Mouse (Mus musculus): ENCODE data around the gene Add2. TPM values are rescaled to one million over a fixed set of nuclear protein-coding genes. Genes with fewer than 3 reads are reported as not detected.

Gene Add2
- polyA plus RNA-seq, 1 experiment from 2014 or later: 94.7 TPM

GRCm38 (mm10) chr6:86103614-86104013, 75.1 kb downstream of the Add2 start:
- peaks cover 39% of the 10 kb centered on the region for H3K36me3 ChIP-seq (ENCODE audit: control insufficient read depth, insufficient read depth, low read length)
- WGBS: 81% methylated on average over 4 of the region's 4 CpGs

GRCm38 (mm10) chr6:86104719-86105118, 76.2 kb downstream of the Add2 start:
- Histone ChIP-seq H3K4me3 (ENCODE audit: low read depth, low read length) (no peak overlapping the region), H3K4me1 (ENCODE audit: control insufficient read depth, insufficient read depth, low read length) (0 out of 2 replicates have a peak, but pooled peaks cover 3% of the 10 kb centered on the region), H3K4me2 (ENCODE audit: low read depth, low read length) (no peak overlapping the region), H3K9me3 (ENCODE audit: control insufficient read depth, low read length) (no peaks in the 10 kb centered on the region), H3K27ac (ENCODE audit: low read depth, low read length) (no peak overlapping the region), H3K27me3 (ENCODE audit: control insufficient read depth, insufficient read depth, low read length) (no peaks in the 10 kb centered on the region), H3K36me3 (ENCODE audit: control insufficient read depth, insufficient read depth, low read length) (peaks cover 47% of the 10 kb centered on the region), H3K9ac (replicated peaks; ENCODE audit: low read depth, low read length) (no peak overlapping the region)
- WGBS: 77% methylated on average over 4 of the region's 4 CpGs
- no peak for ATAC-seq (ENCODE audit: low read depth)

More at GRCm38 (mm10) chr6:86103614-86104013, 75.1 kb downstream of the Add2 start:
- no peak overlapping the region for H3K9ac ChIP-seq (replicated peaks; ENCODE audit: low read depth, low read length)
- no peak overlapping the region for H3K4me2 ChIP-seq (ENCODE audit: low read depth, low read length)
- H3K27me3 ChIP-seq (ENCODE audit: control insufficient read depth, insufficient read depth, low read length): no peaks in the 10 kb centered on the region
- H3K4me1 ChIP-seq (ENCODE audit: control insufficient read depth, insufficient read depth, low read length): 0 out of 2 replicates have a peak, but pooled peaks cover 3% of the 10 kb centered on the region
- no peak for ATAC-seq (ENCODE audit: low read depth)
- H3K9me3 ChIP-seq (ENCODE audit: control insufficient read depth, low read length): no peaks in the 10 kb centered on the region
- no peak overlapping the region for H3K4me3 ChIP-seq (ENCODE audit: low read depth, low read length)
- H3K27ac ChIP-seq (ENCODE audit: low read depth, low read length): no peak overlapping the region

GRCm38 (mm10) chr6:86106045-86106444, 77.6 kb downstream of the Add2 start:
- H3K27ac ChIP-seq (ENCODE audit: low read depth, low read length): no peak overlapping the region
- H3K36me3 ChIP-seq (ENCODE audit: control insufficient read depth, insufficient read depth, low read length): peaks cover 58% of the 10 kb centered on the region
- H3K4me2 ChIP-seq (ENCODE audit: low read depth, low read length): no peak overlapping the region
- ATAC-seq (ENCODE audit: low read depth): no peak
- WGBS: 86% methylated on average over 12 of the region's 12 CpGs
- no peak overlapping the region for H3K4me3 ChIP-seq (ENCODE audit: low read depth, low read length)
- H3K27me3 ChIP-seq (ENCODE audit: control insufficient read depth, insufficient read depth, low read length): no peaks in the 10 kb centered on the region
- H3K4me1 ChIP-seq (ENCODE audit: control insufficient read depth, insufficient read depth, low read length): 0 out of 2 replicates have a peak, but pooled peaks cover 3% of the 10 kb centered on the region
- H3K9ac ChIP-seq (replicated peaks; ENCODE audit: low read depth, low read length): no peak overlapping the region
- no peaks in the 10 kb centered on the region for H3K9me3 ChIP-seq (ENCODE audit: control insufficient read depth, low read length)

- Histone ChIP-seq H3K27ac (ENCODE audit: low read depth, low read length) (no peak overlapping the region), H3K4me1 (ENCODE audit: control insufficient read depth, insufficient read depth, low read length) (0 out of 2 replicates have a peak, but pooled peaks cover 3% of the 10 kb centered on the region), H3K27me3 (ENCODE audit: control insufficient read depth, insufficient read depth, low read length) (no peaks in the 10 kb centered on the region), H3K9me3 (ENCODE audit: control insufficient read depth, low read length) (no peaks in the 10 kb centered on the region), H3K4me3 (ENCODE audit: low read depth, low read length) (no peak overlapping the region), H3K9ac (replicated peaks; ENCODE audit: low read depth, low read length) (no peak overlapping the region), H3K4me2 (ENCODE audit: low read depth, low read length) (no peak overlapping the region), H3K36me3 (ENCODE audit: control insufficient read depth, insufficient read depth, low read length) (peaks cover 58% of the 10 kb centered on the region)
- ATAC-seq (ENCODE audit: low read depth): no peak
- 95% methylated on average over 4 of the region's 4 CpGs for WGBS
Measured at GRCm38 (mm10) chr6:86107101-86107500, 78.6 kb downstream of the Add2 start.

GRCm38 (mm10) chr6:86115843-86116242, 87.4 kb downstream of the Add2 start:
- Histone ChIP-seq H3K27me3 (ENCODE audit: control insufficient read depth, insufficient read depth, low read length) (no peaks in the 10 kb centered on the region), H3K9me3 (ENCODE audit: control insufficient read depth, low read length) (no peaks in the 10 kb centered on the region), H3K4me1 (ENCODE audit: control insufficient read depth, insufficient read depth, low read length) (no peaks in the 10 kb centered on the region), H3K27ac (ENCODE audit: low read depth, low read length) (no peak overlapping the region), H3K4me3 (ENCODE audit: low read depth, low read length) (no peak overlapping the region), H3K9ac (replicated peaks; ENCODE audit: low read depth, low read length) (no peak overlapping the region), H3K36me3 (ENCODE audit: control insufficient read depth, insufficient read depth, low read length) (peaks cover 68% of the 10 kb centered on the region), H3K4me2 (ENCODE audit: low read depth, low read length) (no peak overlapping the region)
- ATAC-seq (ENCODE audit: low read depth): no peak
- WGBS: 96% methylated on average over 3 of the region's 3 CpGs

GRCm38 (mm10) chr6:86123057-86123456, 94.6 kb downstream of the Add2 start:
- Histone ChIP-seq H3K9ac (replicated peaks; ENCODE audit: low read depth, low read length) (no peak overlapping the region), H3K4me1 (ENCODE audit: control insufficient read depth, insufficient read depth, low read length) (no peaks in the 10 kb centered on the region), H3K27ac (ENCODE audit: low read depth, low read length) (no peak overlapping the region), H3K9me3 (ENCODE audit: control insufficient read depth, low read length) (no peaks in the 10 kb centered on the region), H3K27me3 (ENCODE audit: control insufficient read depth, insufficient read depth, low read length) (no peaks in the 10 kb centered on the region), H3K4me3 (ENCODE audit: low read depth, low read length) (no peak overlapping the region), H3K36me3 (ENCODE audit: control insufficient read depth, insufficient read depth, low read length) (peaks cover 33% of the 10 kb centered on the region), H3K4me2 (ENCODE audit: low read depth, low read length) (no peak overlapping the region)
- no peak for ATAC-seq (ENCODE audit: low read depth)
- 94% methylated on average over 4 of the region's 4 CpGs for WGBS

- no peak overlapping the region for H3K27ac ChIP-seq (ENCODE audit: low read depth, low read length)
- no peaks in the 10 kb centered on the region for H3K4me1 ChIP-seq (ENCODE audit: control insufficient read depth, insufficient read depth, low read length)
- H3K4me2 ChIP-seq (ENCODE audit: low read depth, low read length): no peak overlapping the region
- H3K4me3 ChIP-seq (ENCODE audit: low read depth, low read length): no peak overlapping the region
- no peaks in the 10 kb centered on the region for H3K27me3 ChIP-seq (ENCODE audit: control insufficient read depth, insufficient read depth, low read length)
- no peaks in the 10 kb centered on the region for H3K9me3 ChIP-seq (ENCODE audit: control insufficient read depth, low read length)
- no peak overlapping the region for H3K9ac ChIP-seq (replicated peaks; ENCODE audit: low read depth, low read length)
- H3K36me3 ChIP-seq (ENCODE audit: control insufficient read depth, insufficient read depth, low read length): peaks cover 10% of the 10 kb centered on the region
- ATAC-seq (ENCODE audit: low read depth): no peak
- WGBS: 85% methylated on average over 4 of the region's 4 CpGs
Measured at GRCm38 (mm10) chr6:86125761-86126160, 97.3 kb downstream of the Add2 start.

- Histone ChIP-seq H3K9ac (replicated peaks; ENCODE audit: low read depth, low read length) (no peak overlapping the region), H3K9me3 (ENCODE audit: control insufficient read depth, low read length) (no peaks in the 10 kb centered on the region), H3K4me1 (ENCODE audit: control insufficient read depth, insufficient read depth, low read length) (no peaks in the 10 kb centered on the region), H3K4me3 (ENCODE audit: low read depth, low read length) (no peak overlapping the region), H3K27me3 (ENCODE audit: control insufficient read depth, insufficient read depth, low read length) (no peaks in the 10 kb centered on the region), H3K36me3 (ENCODE audit: control insufficient read depth, insufficient read depth, low read length) (no peaks in the 10 kb centered on the region), H3K27ac (ENCODE audit: low read depth, low read length) (no peak overlapping the region), H3K4me2 (ENCODE audit: low read depth, low read length) (no peak overlapping the region)
- ATAC-seq (ENCODE audit: low read depth): peak; percentile 58
- 61% methylated on average over 2 of the region's 2 CpGs for WGBS
Measured at GRCm38 (mm10) chr6:86126953-86127581, 98.6 kb downstream of the Add2 start.

GRCm38 (mm10) chr6:86128504-86128903, 100.0 kb downstream of the Add2 start:
- no peaks in the 10 kb centered on the region for H3K36me3 ChIP-seq (ENCODE audit: control insufficient read depth, insufficient read depth, low read length)
- no peak overlapping the region for H3K4me3 ChIP-seq (ENCODE audit: low read depth, low read length)
- 49% methylated on average over 4 of the region's 4 CpGs for WGBS
- H3K9me3 ChIP-seq (ENCODE audit: control insufficient read depth, low read length): no peaks in the 10 kb centered on the region
- H3K4me2 ChIP-seq (ENCODE audit: low read depth, low read length): no peak overlapping the region
- no peaks in the 10 kb centered on the region for H3K27me3 ChIP-seq (ENCODE audit: control insufficient read depth, insufficient read depth, low read length)
- H3K9ac ChIP-seq (replicated peaks; ENCODE audit: low read depth, low read length): no peak overlapping the region
- no peak for ATAC-seq (ENCODE audit: low read depth)
- H3K27ac ChIP-seq (ENCODE audit: low read depth, low read length): no peak overlapping the region
- H3K4me1 ChIP-seq (ENCODE audit: control insufficient read depth, insufficient read depth, low read length): no peaks in the 10 kb centered on the region

Measured in neural tube, embryonic 14.5 days (tissue).